Mouse (Mus musculus) liver, embryonic 14.5 days (tissue): ENCODE results near the gene Ankrd13b. TPM values are rescaled to one million over a fixed set of nuclear protein-coding genes. Genes with fewer than 3 reads are reported as not detected.

Source experiments
- ATAC-seq: fragments of 200-750 bp; cut with Nextera tagmentation; 2 replicates; pipeline ENCODE4 v1.8.0; 2017; ENCODE audit warnings: moderate number of reproducible peaks, mild to moderate bottlenecking, moderate library complexity; ENCODE audit not compliant: insufficient read depth
- DNase-seq, 3 experiments: peaks; one replicate each; pipeline ENCODE4 v3.0.0-alpha.2; 2012 to 2013; ENCODE audit warnings: low read depth in 3 of 3, low spot score in 3 of 3
- H3K27ac ChIP-seq: fragments of 300-500 bp; sonication (generic); 2 replicates; pipeline ENCODE4 v1.5.1; 2014; ENCODE audit warnings: moderate library complexity, mild to moderate bottlenecking, control low read depth, inconsistent platforms
- H3K27me3 ChIP-seq: fragments of 300-500 bp; sonication (generic); 2 replicates; pipeline ENCODE4 v1.6.1; 2014; ENCODE audit warnings: mild to moderate bottlenecking, low read length, moderate library complexity; ENCODE audit not compliant: control insufficient read depth, insufficient read depth
- H3K36me3 ChIP-seq: fragments of 300-500 bp; sonication (generic); replicated peaks from 2 replicates; pipeline ENCODE4 v1.6.1; 2014; ENCODE audit warnings: low read depth; ENCODE audit not compliant: control insufficient read depth, insufficient read depth
- H3K4me1 ChIP-seq, 2 experiments: fragments of 200-500 bp in 1 of 2; fragments of 300-500 bp in 1 of 2; sonication (generic) in 1 of 2; replicated peaks; 2 replicates each; pipeline ENCODE4 v1.6.1; 2012 to 2014; ENCODE audit warnings: antibody characterized with exemption in 1 of 2, inconsistent platforms in 1 of 2, low read length in 1 of 2; ENCODE audit not compliant: control insufficient read depth in 2 of 2, insufficient read depth in 2 of 2
- H3K4me2 ChIP-seq: fragments of 300-500 bp; sonication (generic); 2 replicates; pipeline ENCODE4 v1.6.1; 2014; ENCODE audit warnings: low read depth, mild to moderate bottlenecking, control low read depth, moderate library complexity
- H3K4me3 ChIP-seq, 2 experiments: fragments of 200-500 bp in 1 of 2; fragments of 300-500 bp in 1 of 2; sonication (generic) in 1 of 2; 2 replicates each; pipeline ENCODE4 v1.5.1; 2012 to 2014; ENCODE audit warnings: low read depth in 2 of 2, low read length in 2 of 2, mild to moderate bottlenecking in 2 of 2, control low read depth in 1 of 2, inconsistent platforms in 1 of 2, moderate library complexity in 1 of 2; ENCODE audit not compliant: insufficient read depth in 1 of 2
- H3K9ac ChIP-seq: fragments of 300-500 bp; sonication (generic); replicated peaks from 2 replicates; pipeline ENCODE4 v1.6.1; 2014; ENCODE audit warnings: mild to moderate bottlenecking, control low read depth, moderate library complexity
- H3K9me3 ChIP-seq: fragments of 300-500 bp; sonication (generic); 2 replicates; pipeline ENCODE4 v1.6.1; 2016; ENCODE audit warnings: low read length, mixed read lengths; ENCODE audit not compliant: control insufficient read depth
- CTCF ChIP-seq: IDR thresholded peaks from 2 replicates; pipeline ENCODE4 v1.5.1; 2016; ENCODE audit warnings: antibody characterized with exemption, low read depth, control low read depth
- EP300 ChIP-seq: IDR thresholded peaks from 2 replicates; pipeline ENCODE4 v1.6.1; 2016; ENCODE audit warnings: antibody characterized with exemption, low read depth
- WGBS: fragments of 180-500 bp; shearing (Covaris S2); extraction: QIAGEN DNeasy Blood & Tissue Kit; methylation state at CpG from one replicate; pipeline ENCODE4 v1.1.7; 2014; ENCODE audit not compliant: insufficient replicate concordance; 5-methylcytosine and 5-hydroxymethylcytosine counted together
- polyA plus RNA-seq, 2 experiments: library from polyadenylated mRNA; depleted of rRNA in 1 of 2; stranded (reverse) in 1 of 2; unstranded in 1 of 2; fragments of >200 nt; fragmentation: Nextera tagmentation in 1 of 2; extraction: Ambion mirVana in 1 of 2; gene quantifications; 2 replicates each; pipeline versions ENCODE4 v1.2.1 to v1.2.3; 2012 to 2014

The Ankrd13b gene
- polyA plus RNA-seq, 2 experiments, result 0.67 to 4.1 TPM

DNA sequence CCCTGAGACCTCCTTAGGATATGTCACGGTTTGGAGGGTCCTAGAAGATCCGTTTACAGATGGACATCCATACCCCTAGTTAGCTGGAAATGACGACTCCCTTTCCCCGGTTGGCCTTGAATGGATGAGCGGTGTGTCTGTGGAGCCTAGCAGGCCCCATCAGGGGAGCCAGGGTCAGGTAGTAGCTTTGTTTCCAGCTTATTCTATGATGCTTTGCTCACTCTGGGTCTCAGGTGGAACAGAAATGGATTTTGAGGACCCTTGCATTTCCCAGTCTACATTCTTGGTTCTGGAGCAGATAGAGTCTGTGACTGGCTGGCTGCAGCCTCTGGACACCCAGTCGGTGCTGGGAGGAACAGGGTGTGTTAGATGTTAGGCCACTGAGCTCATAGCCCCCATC, 5.3 kb upstream of the Ankrd13b start:
- ATAC-seq, result no peak
- no peak overlapping the region for H3K27ac ChIP-seq
- TF ChIP-seq EP300, result no peak
- TF ChIP-seq CTCF, result no peak
- H3K4me2 ChIP-seq, result peak overlapping the region; percentile 82
- DNase-seq, result no peak
- no peak overlapping the region for H3K9ac ChIP-seq
- no peaks in the 10 kb centered on the region; the same call in 1 of the 2 replicates for H3K36me3 ChIP-seq
- H3K4me3 ChIP-seq, result no peak overlapping the region
- peaks cover 10% of the 10 kb centered on the region for H3K27me3 ChIP-seq
- WGBS, result 70% methylated on average over 6 of the region's 6 CpGs
- peaks cover 7 to 29% of the 10 kb centered on the region in 2 experiments; a peak in 3 of 4 replicates for H3K4me1 ChIP-seq
- no peaks in the 10 kb centered on the region for H3K9me3 ChIP-seq

DNA sequence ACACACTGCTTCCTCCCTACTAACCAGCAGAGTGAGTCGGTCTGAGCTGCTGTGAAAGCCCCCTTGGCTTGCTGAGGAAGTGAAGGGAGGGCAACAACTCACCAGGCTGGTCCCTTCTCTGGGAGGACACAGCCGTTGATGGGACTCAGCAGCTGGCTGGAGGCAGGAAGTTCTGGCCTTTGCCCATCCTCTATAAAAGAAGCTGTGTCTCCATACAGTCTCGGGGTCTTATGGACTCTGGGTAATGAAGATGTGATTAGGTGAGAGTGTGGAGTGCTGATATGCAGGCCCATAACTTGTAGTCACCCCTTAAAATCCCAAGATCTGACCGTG, 4.8 kb upstream of the Ankrd13b start:
- Histone ChIP-seq H3K9ac (no peak overlapping the region), H3K27me3 (peaks cover 14% of the 10 kb centered on the region), H3K9me3 (no peaks in the 10 kb centered on the region), H3K4me3 (peak overlapping the region; percentile 55 to 82), H3K36me3 (no peaks in the 10 kb centered on the region), H3K27ac (no peak overlapping the region), H3K4me1 (peaks cover 7 to 29% of the 10 kb centered on the region in 2 experiments; a peak in 3 of 4 replicates), H3K4me2 (peak overlapping the region; percentile 82)
- TF ChIP-seq EP300 (no peak), CTCF (no peak)
- no peak for ATAC-seq
- no peak for DNase-seq
- WGBS, result 18% methylated on average over 4 of the region's 4 CpGs

DNA sequence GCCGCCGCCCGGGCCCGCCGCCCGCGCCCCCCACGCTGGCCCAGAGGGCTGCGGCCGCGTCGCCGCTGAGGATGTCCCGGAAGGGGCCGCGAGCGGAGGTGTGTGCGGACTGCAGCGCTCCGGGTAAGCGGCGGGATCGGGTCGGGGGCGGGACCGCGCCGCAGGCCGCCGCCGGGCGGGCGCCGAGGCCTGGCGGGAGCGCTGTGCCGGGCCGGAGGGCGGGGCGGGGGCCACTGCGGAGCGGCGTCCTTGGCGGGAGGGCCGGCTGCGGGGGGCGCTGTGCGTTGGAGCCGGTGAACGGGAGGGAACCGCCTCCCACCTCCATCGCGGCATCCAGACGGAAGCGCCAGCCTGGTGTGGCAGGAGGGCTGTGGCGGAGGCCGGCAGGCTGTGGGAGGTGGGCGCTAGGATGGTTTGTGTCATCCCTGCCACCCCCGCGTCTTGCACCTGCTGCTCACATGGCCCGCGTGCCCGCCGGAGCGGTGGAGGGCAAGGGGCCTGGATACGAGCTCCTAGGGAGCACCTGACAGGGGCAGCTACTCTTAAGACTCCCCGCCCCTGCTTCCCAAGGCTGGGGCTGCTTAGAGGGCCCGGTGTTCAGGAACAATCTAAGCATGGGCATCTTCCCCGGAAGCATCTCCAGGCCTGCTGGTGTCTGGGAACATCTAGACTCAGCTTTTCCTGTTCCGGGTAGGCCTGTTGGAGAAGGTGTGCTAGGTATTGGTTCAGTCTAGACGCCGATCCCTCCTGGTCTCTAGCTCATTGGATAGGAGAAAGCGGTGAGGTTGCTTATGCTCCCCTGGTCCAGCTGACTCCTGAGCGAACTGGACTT, 4.2 kb upstream of the Ankrd13b start, which contains the start of gene Git1:
Gene Git1, plus strand, starts transcription at position 51 of the 832 bp plus-strand sequence.
- under 1% methylated on average over 67 of the region's 74 CpGs for WGBS
- no peak for DNase-seq
- peaks cover 7 to 32% of the 10 kb centered on the region in 2 experiments; a peak in 3 of 4 replicates for H3K4me1 ChIP-seq
- ATAC-seq, result peak; percentile 19; the same call in 1 of the 2 replicates
- no peaks in the 10 kb centered on the region for H3K9me3 ChIP-seq
- H3K4me3 ChIP-seq, result peak within 1 kb of the TSS; percentile 62 to 82
- H3K27me3 ChIP-seq, result peaks cover 19% of the 10 kb centered on the region
- peak within 1 kb of the TSS; percentile 71 for H3K9ac ChIP-seq
- peak within 1 kb of the TSS; percentile 82 for H3K4me2 ChIP-seq
- no peaks in the 10 kb centered on the region for H3K36me3 ChIP-seq
- TF ChIP-seq CTCF (no peak), EP300 (no peak)
- H3K27ac ChIP-seq, result peak within 1 kb of the TSS; percentile 35

DNA sequence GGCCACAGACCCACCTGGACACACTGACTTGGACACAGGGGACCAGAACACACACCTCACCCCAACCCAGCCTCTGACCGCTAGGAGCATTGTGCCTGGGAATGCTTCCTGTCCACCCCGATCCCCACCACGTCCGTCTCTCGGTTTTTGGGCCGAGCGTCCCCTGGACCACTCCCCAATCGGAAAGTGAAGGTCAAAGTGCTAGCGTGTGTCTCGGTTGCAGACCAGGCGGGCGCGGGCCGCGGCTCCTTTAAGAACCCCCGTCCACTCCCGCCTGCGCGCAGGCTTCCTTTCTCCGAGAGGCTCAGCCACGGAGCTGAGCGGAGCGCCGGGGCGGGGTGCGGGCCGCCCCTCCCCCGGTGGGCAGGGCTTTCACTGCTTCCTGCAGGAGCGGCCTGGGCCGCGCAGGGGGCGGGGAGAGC, 3.4 kb upstream of the Ankrd13b start:
- peaks cover 25% of the 10 kb centered on the region for H3K27me3 ChIP-seq
- peak overlapping the region; percentile 71 for H3K9ac ChIP-seq
- no peaks in the 10 kb centered on the region for H3K36me3 ChIP-seq
- H3K27ac ChIP-seq, result peak overlapping the region; percentile 35
- TF ChIP-seq EP300 (no peak), CTCF (peak; percentile 45)
- DNase-seq (peak; percentile 78 to 82 (median 79)), ATAC-seq (peak; percentile 81)
- H3K4me1 ChIP-seq, result peaks cover 7 to 32% of the 10 kb centered on the region in 2 experiments; a peak in 3 of 4 replicates
- WGBS, result 0% methylated on average over 30 of the region's 32 CpGs
- H3K4me2 ChIP-seq, result peak overlapping the region; percentile 82
- peak overlapping the region; percentile 62 to 82 for H3K4me3 ChIP-seq
- H3K9me3 ChIP-seq, result no peaks in the 10 kb centered on the region

DNA sequence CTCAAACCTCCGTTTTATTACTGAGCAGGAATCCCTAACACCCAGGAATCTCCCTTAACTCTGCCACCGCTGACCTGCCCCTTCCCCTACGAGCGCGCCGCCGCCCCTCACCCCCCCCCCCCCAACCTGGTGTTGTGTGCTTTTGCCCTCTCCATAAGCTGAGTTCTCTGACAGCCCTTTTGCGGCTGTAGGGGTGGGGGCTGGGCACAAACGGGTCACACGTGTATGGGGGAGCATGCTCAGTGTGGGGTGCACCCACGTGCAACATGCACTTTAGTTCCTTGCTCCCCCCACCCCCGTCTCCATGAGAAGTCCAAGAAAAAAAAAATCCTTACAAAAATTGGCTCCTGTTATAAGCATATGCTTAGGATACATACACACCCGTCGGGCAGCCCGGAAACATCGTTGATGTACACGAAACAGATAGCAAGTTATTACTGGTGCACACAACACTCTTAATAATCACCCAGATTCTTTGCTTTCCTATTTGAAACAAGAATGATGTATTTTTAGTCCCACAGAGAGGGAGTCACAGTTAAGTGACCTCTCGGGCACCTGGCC, 2.9 kb upstream of the Ankrd13b start:
- peaks cover 7 to 32% of the 10 kb centered on the region in 2 experiments; a peak in 3 of 4 replicates for H3K4me1 ChIP-seq
- no peaks in the 10 kb centered on the region for H3K9me3 ChIP-seq
- H3K27me3 ChIP-seq, result peaks cover 25% of the 10 kb centered on the region
- ATAC-seq (peak; percentile 3; the same call in 1 of the 2 replicates), DNase-seq (no peak)
- peak overlapping the region; percentile 82 for H3K4me2 ChIP-seq
- H3K36me3 ChIP-seq, result no peaks in the 10 kb centered on the region
- TF ChIP-seq CTCF (no peak), EP300 (no peak)
- H3K27ac ChIP-seq, result peak overlapping the region; percentile 12
- 0% methylated on average over 17 of the region's 18 CpGs for WGBS
- peak overlapping the region; percentile 62 to 82 for H3K4me3 ChIP-seq
- peak overlapping the region; percentile 71 for H3K9ac ChIP-seq
